Mouse (Mus musculus) cerebellum, postnatal 36 days (tissue): ENCODE results near the gene Nectin4.

ENCODE experiments used
- DNase-seq, 2 experiments: peaks; one replicate each; pipeline ENCODE4 v3.0.0; 2021 to 2022; ENCODE audit warnings: mixed read lengths in 2 of 2

Nectin4 gene

DNA sequence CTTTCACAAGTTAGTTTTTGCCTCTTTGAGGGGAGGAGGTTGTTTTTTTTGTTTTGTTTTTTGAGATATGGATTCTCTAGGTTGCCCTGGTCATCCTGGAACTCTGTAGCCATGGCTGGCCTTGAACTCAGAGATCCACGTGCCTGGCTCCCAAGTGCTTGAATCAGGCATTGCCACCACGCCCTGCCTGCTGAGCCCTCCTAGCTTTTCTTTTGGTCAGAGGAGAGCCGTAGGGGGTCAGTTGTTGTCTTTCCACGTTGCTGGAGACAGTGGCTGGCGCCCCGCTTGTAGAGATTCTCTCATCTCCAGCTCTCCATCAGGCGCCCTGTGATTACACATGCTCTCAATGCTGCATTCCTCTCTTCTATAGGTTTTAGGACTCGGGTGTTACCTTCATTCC is 43.7 kb downstream of the Nectin4 start:
- DNase-seq, result no peak

DNA sequence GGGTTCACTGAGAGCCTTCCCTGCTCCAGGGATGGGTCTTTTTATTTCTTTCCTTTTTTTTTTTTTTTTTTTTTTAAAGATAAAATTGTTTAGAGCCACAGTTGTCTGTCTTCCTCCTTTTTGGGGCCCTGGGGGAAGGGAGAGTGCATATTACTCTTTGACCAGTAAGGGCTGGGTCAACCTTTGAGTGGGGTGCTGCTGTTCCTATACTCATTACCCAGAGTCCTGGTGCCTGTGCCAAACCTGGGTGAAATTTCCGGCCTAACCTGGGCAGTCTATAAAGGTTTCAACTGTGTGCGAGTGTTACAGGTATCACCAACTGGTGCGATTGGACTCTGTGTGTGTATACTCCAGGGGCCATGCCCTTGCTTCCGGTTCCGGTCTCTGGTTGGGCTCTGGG is 48.8 kb downstream of the Nectin4 start, which contains the start of gene Tstd1:
TSS of gene Tstd1 (plus strand) at position 213 of the 400 bp plus-strand sequence.
- no peak for DNase-seq

DNA sequence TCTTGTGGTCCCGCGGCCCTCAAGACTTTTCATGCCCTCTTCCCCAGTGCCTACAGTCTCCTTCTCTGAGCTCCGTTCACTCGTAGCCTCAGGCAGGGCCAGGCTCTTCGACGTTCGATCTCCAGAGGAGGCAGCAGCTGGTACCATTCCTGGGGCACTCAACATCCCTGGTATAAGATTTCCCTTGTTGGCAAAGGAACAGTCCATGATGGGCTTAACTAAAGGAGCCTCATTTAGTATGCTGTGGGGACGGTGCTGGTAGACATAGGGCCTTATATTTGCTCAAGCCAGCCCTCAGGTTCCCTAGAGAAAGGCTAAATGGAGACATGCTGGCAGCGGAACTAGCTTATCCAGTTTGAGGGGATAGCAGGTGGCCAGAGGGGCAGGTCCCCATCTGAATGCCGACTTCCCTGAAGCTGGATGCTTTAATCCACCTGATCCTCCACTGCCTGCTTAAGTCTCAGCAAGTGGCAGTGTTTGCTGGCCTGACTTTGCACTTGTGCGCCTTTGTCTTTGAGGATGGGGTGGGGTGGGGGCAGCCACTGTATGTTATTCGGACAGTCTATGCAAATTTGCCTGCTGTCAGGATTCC is 49.5 kb downstream of the Nectin4 start:
- no peak for DNase-seq

DNA sequence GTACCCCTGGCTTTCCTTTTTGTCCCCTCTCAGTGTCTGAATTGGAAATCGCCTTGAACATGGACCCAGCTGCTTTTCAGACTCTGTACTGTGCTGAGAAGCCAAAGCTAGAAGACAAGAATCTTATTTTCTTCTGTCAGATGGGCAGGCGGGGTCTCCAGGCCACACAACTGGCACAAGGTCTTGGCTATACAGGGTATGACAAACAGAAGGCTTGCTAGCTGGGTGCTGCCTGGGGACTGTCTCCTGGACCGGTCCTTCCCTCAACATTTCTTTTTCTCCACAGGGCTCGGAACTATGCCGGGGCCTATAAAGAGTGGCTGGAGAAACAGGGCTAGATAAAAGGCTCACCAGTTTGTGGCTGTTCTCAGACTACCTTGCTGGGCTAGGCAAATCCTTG is 50.0 kb downstream of the Nectin4 start:
- DNase-seq, result no peak

DNA sequence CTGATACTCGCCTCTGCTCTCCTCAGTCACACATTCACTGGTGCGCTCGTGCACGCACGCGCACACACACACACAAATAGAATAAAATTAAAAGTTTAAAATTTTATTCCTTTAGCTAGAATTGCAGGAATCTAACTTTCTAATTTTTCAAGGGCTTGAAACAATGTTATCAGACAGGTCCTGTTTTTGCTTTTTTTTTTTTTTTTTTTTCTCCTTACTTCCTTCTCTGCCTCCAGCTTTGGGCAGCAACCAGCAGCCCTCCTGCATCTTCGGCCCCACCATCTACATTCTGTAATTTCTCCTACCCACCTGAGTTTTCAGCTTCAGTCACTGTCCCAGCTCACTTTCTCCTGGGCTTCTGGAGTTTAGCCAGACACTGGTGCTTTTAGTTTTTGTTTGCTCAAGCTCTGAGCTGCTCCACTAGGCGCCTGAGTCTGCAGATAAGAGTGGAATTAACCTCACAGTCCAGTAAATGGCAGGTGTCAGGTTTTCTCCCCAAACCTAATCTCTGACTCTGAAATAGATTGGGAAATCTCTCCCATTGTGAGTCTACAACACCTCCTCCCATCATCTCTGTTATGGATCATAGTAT is 52.7 kb downstream of the Nectin4 start:
- DNase-seq, result no peak

DNA sequence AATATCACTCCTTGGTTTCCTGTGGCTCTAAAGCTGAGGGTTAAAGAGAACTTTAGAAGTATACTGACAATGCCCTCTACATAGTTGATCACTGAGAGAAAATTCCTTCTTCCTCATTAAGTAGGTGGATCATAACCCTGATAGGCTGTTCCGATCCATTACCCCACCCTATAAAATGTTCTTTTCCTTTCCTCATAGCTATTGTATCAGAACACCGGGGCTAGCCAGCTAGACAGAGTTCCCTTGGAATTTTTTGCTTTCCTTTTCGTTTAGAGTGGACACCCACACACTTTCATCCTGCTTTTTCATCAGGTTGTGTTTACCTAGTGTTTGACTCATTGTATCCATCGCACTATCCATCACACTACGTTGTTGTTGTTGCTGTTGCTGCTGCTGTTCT is 54.7 kb downstream of the Nectin4 start:
- no peak for DNase-seq

DNA sequence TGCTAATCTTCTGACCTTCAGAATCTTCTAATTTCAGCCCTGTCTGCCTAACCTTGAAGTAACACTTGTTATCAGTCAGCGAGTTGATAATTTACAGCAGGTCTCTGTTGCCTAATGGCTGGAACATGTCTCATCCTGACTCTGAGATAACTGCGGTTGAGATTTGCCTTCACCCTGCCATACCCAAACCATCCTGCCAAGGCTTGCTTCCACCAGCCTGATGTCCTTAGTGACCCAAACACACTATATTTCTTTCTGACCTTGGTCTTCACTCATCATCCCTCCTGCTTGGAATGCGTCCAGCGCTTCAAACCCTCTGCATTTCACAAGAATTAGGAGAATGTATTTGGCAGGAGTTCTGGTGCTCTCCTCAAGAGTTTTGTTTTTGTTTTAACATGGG is 55.2 kb downstream of the Nectin4 start:
- DNase-seq, result no peak

DNA sequence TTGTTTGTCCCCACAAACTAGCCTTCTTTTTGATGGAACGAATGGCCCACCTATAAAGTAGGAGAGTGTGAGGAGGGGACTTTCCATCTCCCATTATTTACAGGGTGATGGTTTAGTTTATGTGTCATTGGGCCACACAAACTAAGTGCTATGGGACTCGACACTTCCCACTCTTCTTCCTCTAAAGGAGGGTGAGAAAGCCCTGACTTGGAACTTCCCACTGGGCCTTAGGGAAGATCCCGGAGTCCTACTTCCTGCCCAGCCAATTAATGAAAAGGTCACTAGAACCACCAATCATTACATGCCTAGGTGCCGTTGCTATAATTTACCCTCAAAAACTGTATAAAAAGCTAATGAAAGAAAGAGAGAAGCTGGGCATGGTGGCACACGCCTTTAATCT is 62.3 kb downstream of the Nectin4 start:
- DNase-seq, result no peak

DNA sequence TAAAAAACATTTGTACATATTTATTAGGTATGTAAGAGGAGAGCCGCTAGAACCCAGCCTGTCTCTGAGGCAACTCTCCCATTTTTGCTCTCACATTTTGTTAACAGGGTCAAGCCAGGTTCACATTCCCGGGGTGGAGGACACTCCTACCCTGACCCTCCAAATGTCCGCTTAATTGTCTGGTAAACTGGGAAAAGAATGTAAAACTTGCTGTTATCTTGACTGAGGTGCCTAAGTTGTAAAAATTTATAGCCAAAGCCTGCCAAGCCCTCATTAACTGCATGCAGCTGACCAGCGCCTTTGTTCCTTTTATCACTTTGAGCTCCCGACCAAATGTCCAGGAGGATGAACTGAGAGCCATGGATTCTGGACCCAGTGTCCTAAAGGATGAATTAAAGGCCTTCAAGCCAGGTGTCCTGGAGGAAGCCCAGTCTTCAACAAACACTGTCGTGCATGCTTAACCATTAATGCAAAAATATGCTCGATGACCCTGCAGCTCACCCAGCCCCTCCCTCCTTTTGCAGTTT is 65.5 kb downstream of the Nectin4 start:
- DNase-seq, result no peak

DNA sequence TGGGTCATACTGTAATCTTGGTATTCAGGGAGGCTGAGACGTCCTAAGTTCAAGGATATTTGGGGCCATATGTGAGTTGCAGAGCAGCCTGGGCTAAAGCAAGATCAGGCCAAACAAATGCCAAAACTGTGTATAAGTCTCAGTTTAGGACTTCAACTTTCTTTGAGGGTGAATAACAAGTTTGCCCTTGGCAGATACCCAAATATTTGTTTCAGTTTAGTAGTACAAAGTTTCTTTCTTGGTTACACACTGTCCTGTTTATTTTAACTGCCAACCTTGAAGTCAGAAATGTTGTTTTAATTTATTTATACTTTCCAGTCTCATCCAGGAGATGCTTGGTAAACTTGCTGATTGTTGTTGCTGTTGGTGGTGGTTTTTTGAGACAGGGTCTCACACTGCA is 66.1 kb downstream of the Nectin4 start:
- no peak for DNase-seq

DNA sequence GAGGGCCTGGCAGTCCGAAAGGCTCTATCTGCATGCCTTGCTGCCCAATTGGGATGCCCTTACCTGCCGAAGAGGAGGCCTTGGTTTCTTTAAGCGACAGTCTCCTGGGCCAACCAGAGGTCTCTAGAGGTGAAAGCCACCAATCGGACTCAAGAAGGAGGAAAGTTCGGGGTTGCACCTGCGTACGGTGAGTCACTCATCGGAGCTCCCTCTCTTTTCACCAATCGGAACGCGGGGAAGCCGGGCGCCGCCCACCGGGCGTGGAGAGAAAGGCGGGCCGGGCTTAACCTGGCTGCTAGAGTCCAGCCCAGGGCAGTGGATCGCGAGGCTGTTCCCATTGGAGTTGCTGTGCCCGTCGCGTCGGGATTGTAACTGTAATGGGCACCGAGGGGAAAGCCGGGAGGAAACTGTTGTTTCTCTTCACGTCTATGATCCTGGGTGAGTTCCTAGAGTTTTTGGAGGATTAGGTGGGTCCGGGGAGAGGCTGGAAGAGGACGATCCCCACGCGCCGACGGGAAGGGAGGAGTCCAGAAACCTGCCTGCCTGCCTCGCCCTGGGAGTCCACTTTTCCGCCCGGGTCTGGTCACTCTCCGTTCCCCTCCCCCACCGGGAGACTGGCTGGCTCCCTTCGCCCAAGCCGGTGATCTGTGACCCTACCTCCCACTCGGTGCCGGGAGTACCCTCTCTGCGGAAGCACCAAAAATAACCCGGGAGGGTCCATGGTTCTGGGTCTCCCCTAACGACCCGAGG is 67.5 kb downstream of the Nectin4 start, which contains the start of gene F11r:
TSS of gene F11r (plus strand) at position 272 of the 750 bp plus-strand sequence.
- DNase-seq, result peak; percentile 81 to 83
